Mouse (Mus musculus) fat pad, adult 2 months (tissue): ENCODE measurements around the gene Camk2b.
"Not testable (repeated sequence)": the region's sequence is repeated elsewhere in the genome, so short reads cannot be mapped to it uniquely, and the experiment has no call there.

Experiments used
- DNase-seq: peaks from one replicate; pipeline ENCODE4 v3.0.0-alpha.2; 2011; ENCODE audit warnings: low read depth, low spot score; ENCODE audit errors: extremely low read depth

The Camk2b gene

DNA sequence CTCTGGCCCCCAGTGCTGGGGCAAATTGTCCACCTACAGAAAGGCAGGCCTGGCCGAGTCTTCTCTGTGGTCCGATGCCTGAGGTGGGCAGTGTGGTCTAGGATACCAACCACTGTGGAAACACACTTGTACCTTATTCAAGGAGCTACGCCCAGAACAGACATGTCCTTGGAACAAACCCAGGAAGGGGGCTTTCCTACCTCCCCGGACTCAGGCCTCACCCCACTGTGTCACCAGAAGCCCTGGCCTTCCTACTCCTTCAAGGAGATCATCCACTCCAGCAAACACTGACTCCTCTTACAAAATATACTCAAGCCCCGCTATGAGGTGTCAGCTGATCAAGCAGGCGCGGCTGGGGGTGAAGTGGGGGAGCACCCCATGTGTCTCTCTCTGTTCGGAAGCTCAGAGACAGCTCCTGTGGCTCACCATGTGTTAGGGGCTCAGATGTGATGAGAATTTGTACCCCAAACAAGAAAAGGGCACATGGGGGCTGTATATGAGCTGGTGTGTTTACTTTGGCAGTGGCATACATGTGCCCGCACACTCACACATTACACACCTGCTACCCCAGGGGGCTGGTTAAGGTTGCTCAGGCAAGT lies 49.3 kb downstream of the Camk2b start:
- no peak for DNase-seq

GRCm38 (mm10) chr11:6016368-6016767 lies 49.8 kb downstream of the Camk2b start:
- no peak for DNase-seq

DNA sequence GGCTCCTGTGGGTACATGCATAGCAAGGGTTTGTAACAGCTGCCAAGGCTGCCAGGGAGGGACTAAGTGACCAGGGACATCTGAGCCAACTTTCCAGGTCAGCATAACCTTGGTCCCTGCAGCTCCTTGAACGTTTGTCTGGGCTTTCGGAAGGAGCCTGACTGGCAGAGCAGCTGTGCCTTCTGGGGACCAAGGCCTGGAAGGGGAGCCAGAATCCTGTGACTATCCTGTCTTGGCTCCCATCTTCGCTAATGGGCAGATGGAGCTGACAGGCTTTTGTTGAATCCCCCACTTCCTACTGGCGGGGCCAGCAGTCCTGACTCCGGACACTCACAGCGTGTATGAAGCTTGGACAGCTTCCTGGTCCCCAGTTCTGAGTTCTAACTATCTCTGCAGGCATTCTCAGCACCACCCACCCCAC lies 51.1 kb downstream of the Camk2b start:
- DNase-seq: no peak

DNA sequence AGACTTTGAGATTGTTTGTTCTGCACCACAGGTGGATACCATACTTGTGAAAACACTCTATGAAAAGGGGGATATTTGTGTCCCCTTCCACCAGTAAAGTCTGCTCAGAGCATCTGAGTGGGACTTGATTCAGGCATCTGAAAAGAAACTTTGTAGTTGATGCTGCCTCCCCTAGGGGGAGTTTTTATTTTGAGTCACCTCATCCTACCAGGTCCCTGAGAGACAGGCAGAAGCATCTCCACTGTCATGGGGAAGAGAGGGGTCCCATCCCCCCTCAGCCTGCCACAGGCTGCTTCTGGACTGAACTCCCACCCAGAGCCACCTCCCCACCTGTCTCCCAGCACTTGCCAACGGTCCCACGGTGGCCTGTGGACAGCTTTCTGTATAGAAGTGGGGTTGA lies 52.8 kb downstream of the Camk2b start:
- DNase-seq: no peak

- DNase-seq: no peak
Observed at GRCm38 (mm10) chr11:6011879-6012278, 54.3 kb downstream of the Camk2b start.

DNA sequence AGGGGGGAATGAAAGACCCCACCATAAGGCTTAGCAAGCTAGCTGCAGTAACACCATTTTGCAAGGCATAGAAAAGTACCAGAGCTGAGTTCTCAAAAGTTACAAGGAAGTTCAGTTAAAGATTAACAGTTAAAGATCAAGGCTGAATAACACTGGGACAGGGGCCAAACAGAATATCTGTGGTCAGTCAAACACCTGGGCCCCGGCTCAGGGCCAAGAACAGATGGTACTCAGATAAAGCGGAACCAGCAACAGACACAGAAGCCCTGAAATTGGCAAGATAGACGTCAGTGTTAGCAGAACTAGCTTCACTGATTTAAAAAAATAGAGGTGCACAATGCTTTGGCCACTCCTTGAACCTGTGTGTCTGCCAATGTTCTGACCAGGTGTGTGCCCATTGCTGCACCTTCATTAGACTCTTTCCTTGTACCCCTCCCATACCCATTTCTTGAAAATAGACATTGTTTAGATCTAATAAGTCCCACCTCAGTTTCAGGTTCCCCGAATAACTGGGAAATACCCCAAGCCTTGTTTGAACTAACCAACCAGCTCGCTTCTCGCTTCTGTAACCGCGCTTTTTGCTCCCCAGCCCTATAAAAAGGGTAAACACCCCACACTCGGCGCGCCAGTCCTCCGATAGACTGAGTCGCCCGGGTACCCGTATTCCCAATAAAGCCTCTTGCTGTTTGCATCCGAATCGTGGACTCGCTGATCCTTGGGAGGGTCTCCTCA lies 55.2 kb downstream of the Camk2b start:
- DNase-seq: not testable (repeated sequence)

GRCm38 (mm10) chr11:6007779-6008128 lies 58.4 kb downstream of the Camk2b start:
- DNase-seq: not testable (repeated sequence)

- DNase-seq: not testable (repeated sequence)
Observed at GRCm38 (mm10) chr11:6007010-6007778, 59.0 kb downstream of the Camk2b start.

- DNase-seq: not testable (repeated sequence)
Observed at GRCm38 (mm10) chr11:6006351-6007009, 59.7 kb downstream of the Camk2b start.

- not testable (repeated sequence) for DNase-seq
Observed at GRCm38 (mm10) chr11:6005374-6006043, 60.7 kb downstream of the Camk2b start.

- no peak for DNase-seq
Observed at GRCm38 (mm10) chr11:6003046-6003639, 63.0 kb downstream of the Camk2b start.

DNA sequence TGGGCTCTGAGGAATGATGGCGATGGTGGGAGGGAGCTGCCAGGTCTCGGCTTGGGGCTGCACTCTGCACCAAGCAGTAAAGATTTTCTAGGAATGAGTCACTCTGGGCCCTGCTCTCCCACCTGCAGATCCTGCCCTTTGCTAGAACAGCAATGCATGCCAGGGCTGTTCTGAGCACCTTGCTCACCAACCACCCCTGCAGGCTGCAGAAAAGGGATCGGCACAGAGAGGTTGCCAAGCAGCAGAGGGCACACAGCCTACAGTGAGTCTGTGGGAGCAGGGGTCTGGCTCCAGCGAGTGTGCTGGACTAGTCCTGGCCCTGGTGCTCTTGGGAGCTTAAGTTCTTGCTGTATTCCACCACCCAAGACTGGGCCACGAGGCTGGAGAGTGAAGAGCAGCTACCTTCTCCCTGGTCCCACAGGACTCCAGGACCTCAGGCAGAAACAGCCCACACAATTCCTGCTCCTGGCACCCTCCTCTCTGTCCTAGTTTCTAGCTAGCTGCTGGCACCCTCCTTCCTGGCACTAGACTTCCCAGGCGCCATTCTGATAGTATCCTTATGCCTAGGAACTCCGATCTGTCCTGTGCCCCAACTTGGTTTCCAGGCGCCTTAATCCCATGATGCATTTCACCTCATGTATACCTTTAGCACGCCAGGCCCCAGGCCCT lies 64.0 kb downstream of the Camk2b start:
- DNase-seq: peak; percentile 59

GRCm38 (mm10) chr11:6000961-6001682 lies 65.0 kb downstream of the Camk2b start:
- no peak for DNase-seq

DNA sequence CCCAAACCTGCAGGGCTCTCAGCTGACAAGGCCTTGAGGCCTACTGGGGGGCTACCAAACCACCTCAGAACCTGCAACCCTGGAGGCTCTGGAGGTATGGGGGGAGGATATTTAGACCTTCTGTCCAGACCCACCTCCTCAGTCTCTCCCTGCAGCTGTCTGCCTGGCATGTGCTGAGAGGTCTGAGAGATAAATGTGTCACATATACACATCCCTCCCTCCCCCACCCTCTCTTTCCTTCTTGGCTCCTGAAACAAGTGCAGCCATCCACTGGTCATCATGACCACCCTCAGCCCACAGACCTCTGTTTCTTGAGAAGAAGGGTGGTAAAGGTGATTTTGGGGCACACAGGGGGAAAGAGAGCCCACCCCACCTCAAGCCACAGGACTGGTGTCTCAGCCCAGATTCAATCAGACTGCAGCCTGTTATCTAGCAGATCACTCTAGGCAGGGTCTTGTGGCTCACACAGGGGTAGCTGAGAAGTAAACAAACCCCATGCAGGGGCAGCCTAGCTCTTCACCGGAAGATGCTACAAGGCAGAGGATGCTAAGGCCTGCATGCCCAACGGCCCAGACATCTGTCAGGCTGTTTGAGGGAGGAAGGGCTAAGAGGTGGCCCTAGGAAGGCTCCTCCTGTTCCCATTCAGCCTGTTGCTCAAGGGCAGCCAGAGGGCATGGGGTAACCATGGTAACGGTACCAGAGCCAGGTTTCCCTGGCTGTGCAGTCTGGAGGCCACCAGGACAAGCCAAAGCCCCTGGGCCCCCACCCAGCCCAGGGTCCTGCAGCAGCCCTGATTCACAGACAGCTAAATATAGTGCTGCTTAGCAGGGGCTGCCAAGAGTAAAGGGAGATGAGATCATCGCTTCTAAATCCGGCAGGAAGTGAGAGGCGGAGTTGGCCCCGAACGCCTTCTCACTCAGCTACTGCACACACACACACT lies 66.1 kb downstream of the Camk2b start:
- no peak for DNase-seq

- no peak for DNase-seq
Observed at GRCm38 (mm10) chr11:5998472-5998871, 67.7 kb downstream of the Camk2b start.

- no peak for DNase-seq
Observed at GRCm38 (mm10) chr11:5995989-5996388, 70.2 kb downstream of the Camk2b start.

- DNase-seq: no peak
Observed at GRCm38 (mm10) chr11:5994880-5995279, 71.3 kb downstream of the Camk2b start.

DNA sequence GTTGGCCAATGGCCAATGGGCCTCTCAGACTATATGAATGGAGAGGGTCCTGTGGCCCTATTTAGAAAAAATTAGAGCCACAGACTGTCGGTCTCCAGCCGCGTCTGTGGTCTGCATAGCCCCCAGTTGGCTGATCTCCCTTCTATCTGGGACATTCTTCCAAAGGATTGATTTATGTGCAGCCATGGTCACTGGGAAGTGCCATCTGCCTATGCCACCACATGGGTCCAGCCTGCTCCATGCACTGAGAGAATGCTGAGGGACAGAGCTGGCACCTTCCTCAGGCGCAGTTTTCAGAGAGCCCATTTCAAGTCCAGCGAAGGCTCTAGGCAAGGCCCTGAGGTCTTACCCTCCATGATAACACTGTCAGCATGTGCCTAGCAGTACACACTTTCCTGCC lies 72.0 kb downstream of the Camk2b start:
- DNase-seq: no peak
